Mouse (Mus musculus): ENCODE results near the gene Man1a2. TPM values are rescaled to one million over a fixed set of nuclear protein-coding genes. Genes with fewer than 3 reads are reported as not detected.

Man1a2 gene
- total RNA-seq (2021) = 10 to 100 TPM; 78.8 to 86.7 TPM
- long read RNA-seq, experiment 1, full-length matches to known transcripts = 8 of 18 reads
- long read RNA-seq, experiment 1, partial matches to known transcripts = 6 of 18 reads
- long read RNA-seq, experiment 1, other reads (novel, unspliced or antisense) = 4 of 18 reads
- long read RNA-seq, experiment 2, full-length matches to known transcripts = 3 of 8 reads
- long read RNA-seq, experiment 2, partial matches to known transcripts = 2 of 8 reads
- long read RNA-seq, experiment 2, other reads (novel, unspliced or antisense) = 3 of 8 reads

GRCm38 (mm10) chr3:100685087-100685762, at the start of gene Man1a2:
Gene Man1a2 (minus strand): TSS chr3:100685503.
- peak; percentile 92 for DNase-seq

DNA sequence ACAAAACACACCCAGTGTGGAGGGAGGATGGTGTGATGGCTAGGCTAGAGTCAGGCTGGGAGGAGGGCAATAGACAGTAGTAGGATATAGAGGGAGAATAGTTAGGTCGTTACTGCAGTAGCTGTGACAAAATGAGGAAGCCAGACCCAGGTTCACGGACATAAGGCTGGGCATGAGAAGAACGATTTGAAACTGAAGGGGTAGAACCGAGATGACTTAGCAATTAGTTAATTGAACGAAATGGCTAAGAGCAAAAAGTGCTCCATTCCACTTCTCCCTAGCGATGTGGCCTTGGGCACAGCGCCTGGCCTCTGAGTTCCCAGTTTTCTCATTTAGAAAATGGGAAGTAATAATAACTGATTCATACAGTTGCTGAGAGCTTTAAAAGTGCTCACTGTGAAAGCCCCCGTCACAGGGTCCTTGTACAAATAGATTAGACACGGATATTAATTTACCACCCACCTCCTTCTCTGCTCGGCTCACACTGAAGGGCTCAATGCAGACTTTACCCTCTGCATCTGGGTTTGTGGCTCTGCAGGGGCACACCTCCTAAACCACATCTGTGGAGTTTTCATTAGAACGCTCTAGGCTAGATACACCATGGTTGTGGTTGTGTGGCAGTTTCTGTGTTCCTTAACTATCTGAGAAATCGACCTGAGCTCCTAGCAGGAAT, 49.3 kb upstream of the Man1a2 start:
- no peak for DNase-seq

- DNase-seq = no peak
These were observed 46.6 kb upstream of the Man1a2 start for GRCm38 (mm10) chr3:100731896-100732295.

DNA sequence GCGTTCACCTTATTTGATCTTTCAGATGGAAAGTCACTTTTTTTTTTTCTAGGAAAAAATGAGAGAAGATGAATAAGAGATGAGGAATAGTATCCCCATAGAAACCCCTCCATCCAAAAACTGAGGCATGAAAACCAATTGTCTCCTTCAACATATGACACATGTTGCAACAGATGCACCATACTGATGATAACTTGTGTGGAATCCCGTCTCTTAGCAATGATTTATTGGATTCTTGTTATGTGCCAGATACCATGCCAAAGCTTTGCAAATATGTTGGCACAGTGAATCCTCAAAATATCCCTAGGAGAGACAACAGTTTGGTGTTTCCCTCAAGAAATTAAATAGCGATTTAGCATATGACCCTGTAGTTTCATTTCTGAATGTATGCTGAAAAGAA, 46.0 kb upstream of the Man1a2 start:
- DNase-seq = no peak

- no peak for DNase-seq
These were observed 42.9 kb upstream of the Man1a2 start for GRCm38 (mm10) chr3:100728008-100728712.

DNA sequence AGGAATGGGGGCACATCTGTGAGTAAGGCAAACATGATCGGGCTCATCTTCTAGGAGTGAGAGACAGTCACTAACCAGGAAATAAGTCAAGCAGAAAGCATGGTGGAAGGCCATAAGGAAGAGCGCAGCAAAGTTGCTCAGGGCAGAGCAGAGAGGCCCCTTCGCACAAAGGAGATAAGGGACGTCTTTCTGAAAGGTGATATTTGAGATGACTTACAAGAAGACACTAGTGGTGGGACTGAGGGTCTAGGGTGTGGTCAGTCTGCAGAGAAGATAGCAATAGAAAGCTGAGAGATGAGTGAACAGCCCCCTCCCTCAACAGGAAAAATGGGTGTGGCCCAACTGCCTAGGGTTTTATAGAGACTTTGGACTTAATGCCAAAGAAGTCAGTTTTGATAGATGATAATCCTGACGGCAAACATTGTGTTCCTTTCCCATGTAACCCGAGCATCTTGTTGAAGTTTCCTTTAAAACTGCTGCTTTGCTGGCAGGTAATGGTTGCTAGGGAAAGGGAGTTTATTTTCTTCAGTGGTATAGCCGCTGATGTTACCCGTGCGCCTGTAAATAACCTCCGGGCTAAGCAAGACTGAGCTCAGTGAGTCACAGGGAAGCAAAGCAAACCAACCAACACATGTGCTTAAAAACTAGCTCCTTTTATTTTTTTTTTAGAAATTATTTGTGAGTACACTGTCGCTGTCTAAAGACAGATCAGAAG, 40.8 kb upstream of the Man1a2 start:
- no peak for DNase-seq

DNA sequence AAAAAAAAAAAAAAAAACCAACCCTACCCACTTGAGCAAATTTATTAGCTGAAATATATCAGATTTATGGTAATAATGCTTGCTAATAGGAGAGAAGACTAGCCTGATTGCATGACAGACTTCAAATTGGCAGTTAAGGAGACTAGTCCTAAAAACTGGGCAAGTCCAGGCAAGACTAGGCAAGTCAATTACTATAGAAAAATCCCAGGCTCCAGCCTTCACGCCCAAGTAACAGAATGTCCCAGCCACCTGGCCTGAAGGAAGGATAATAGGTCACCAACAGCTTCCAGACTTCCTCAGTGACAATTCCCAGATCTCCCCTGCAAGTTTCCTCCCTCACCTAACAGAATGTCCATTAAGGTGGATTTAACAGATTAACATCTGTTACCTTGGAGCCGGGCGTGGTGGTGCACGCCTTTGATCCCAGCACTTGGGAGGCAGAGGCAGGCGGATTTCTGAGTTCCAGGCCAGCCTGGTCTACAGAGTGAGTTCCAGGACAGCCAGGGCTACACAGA, 35.5 kb upstream of the Man1a2 start:
- DNase-seq = no peak

GRCm38 (mm10) chr3:100716241-100716640, 30.9 kb upstream of the Man1a2 start:
- DNase-seq = no peak

GRCm38 (mm10) chr3:100715367-100715766, 30.1 kb upstream of the Man1a2 start:
- DNase-seq = no peak

- no peak for DNase-seq
These were observed 28.1 kb upstream of the Man1a2 start for GRCm38 (mm10) chr3:100713142-100714005.

GRCm38 (mm10) chr3:100712140-100712539, 26.8 kb upstream of the Man1a2 start:
- DNase-seq = no peak

- no peak for DNase-seq
These were observed 26.2 kb upstream of the Man1a2 start for GRCm38 (mm10) chr3:100711486-100711885.

DNA sequence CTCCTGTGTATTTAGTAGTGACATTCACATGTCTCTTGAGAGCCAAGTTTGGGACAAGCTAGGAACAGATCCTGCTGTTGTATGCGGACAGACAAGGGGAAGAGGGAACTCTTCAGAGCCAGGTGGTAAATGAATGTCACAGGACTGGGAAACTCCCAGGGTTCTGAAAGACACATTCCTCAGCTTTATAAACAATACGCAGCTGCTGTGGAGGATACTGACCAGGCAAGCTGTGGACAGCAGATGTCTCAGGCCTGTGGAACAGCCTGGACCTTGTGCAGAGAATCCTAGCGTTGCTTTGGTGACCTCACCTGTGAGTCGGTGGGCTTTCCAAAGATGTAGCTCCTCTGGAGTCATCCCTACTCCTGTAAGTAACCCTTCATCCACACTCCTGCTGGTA, 21.8 kb upstream of the Man1a2 start:
- DNase-seq = no peak

GRCm38 (mm10) chr3:100705128-100705667, 19.9 kb upstream of the Man1a2 start:
- no peak for DNase-seq

GRCm38 (mm10) chr3:100703847-100704644, 18.7 kb upstream of the Man1a2 start:
- DNase-seq = no peak

GRCm38 (mm10) chr3:100702875-100703846, 17.9 kb upstream of the Man1a2 start:
- peak; percentile 48 for DNase-seq

DNA sequence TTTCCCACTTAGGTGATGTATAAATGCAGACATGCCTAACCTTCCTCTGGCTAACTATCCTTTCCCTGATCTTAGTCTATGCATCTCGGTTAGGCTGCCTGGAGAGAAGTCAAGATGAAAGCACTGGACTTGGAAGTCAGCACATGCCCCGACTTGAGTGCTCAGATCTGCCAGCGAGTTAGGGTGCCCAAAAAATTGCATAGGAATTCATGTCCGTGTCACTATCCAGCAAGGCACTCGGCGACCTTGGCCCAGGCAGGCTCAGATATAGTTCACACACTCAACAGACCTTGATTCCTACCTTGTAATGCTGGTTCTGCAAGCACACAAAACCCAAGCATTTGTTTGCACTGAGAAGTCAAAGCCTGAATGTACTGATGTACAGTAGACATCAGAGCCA, 3.4 kb upstream of the Man1a2 start:
- no peak for DNase-seq

GRCm38 (mm10) chr3:100686756-100687155, 1.5 kb upstream of the Man1a2 start:
- DNase-seq = no peak
